Mouse (Mus musculus): ENCODE results near the gene 1110008P14Rik.

Gene 1110008P14Rik

GRCm38 (mm10) chr2:32381775-32382223 lies at the start of gene 1110008P14Rik:
Gene 1110008P14Rik (minus strand): TSS chr2:32381938.
- DNase-seq (ENCODE audit: extremely low read depth, low read depth): peak; percentile 66

- no peak for DNase-seq (ENCODE audit: extremely low read depth, low read depth)
These were observed 49.3 kb upstream of the 1110008P14Rik start for GRCm38 (mm10) chr2:32430701-32431676.

GRCm38 (mm10) chr2:32429215-32429891 lies 47.6 kb upstream of the 1110008P14Rik start:
- DNase-seq (ENCODE audit: extremely low read depth, low read depth): peak; percentile 18

- DNase-seq (ENCODE audit: extremely low read depth, low read depth): no peak
These were observed 46.6 kb upstream of the 1110008P14Rik start for GRCm38 (mm10) chr2:32428262-32428722.

GRCm38 (mm10) chr2:32427720-32428119 lies 46.0 kb upstream of the 1110008P14Rik start:
- DNase-seq (ENCODE audit: extremely low read depth, low read depth): no peak

- DNase-seq (ENCODE audit: extremely low read depth, low read depth): no peak
These were observed 44.4 kb upstream of the 1110008P14Rik start for GRCm38 (mm10) chr2:32426141-32426540.

GRCm38 (mm10) chr2:32425568-32425967 lies 43.8 kb upstream of the 1110008P14Rik start:
- DNase-seq (ENCODE audit: extremely low read depth, low read depth): no peak

GRCm38 (mm10) chr2:32424796-32425195 lies 43.1 kb upstream of the 1110008P14Rik start:
- DNase-seq (ENCODE audit: extremely low read depth, low read depth): no peak

GRCm38 (mm10) chr2:32423481-32424331 lies 42.0 kb upstream of the 1110008P14Rik start:
- DNase-seq (ENCODE audit: extremely low read depth, low read depth): peak; percentile 34

- DNase-seq (ENCODE audit: extremely low read depth, low read depth): no peak
These were observed 40.1 kb upstream of the 1110008P14Rik start for GRCm38 (mm10) chr2:32421851-32422251.

- no peak for DNase-seq (ENCODE audit: extremely low read depth, low read depth)
These were observed 38.9 kb upstream of the 1110008P14Rik start for GRCm38 (mm10) chr2:32420647-32421046.

GRCm38 (mm10) chr2:32420066-32420608 lies 38.4 kb upstream of the 1110008P14Rik start:
- no peak for DNase-seq (ENCODE audit: extremely low read depth, low read depth)

- no peak for DNase-seq (ENCODE audit: extremely low read depth, low read depth)
These were observed 37.6 kb upstream of the 1110008P14Rik start for GRCm38 (mm10) chr2:32419359-32419758.

GRCm38 (mm10) chr2:32418430-32419151 lies 36.9 kb upstream of the 1110008P14Rik start:
- no peak for DNase-seq (ENCODE audit: extremely low read depth, low read depth)

- DNase-seq (ENCODE audit: extremely low read depth, low read depth): no peak
These were observed 35.7 kb upstream of the 1110008P14Rik start for GRCm38 (mm10) chr2:32417486-32417885.

- DNase-seq (ENCODE audit: extremely low read depth, low read depth): no peak
These were observed 34.8 kb upstream of the 1110008P14Rik start for GRCm38 (mm10) chr2:32416556-32416955.

GRCm38 (mm10) chr2:32415801-32416200 lies 34.1 kb upstream of the 1110008P14Rik start:
- no peak for DNase-seq (ENCODE audit: extremely low read depth, low read depth)

GRCm38 (mm10) chr2:32413936-32414335 lies 32.2 kb upstream of the 1110008P14Rik start:
- no peak for DNase-seq (ENCODE audit: extremely low read depth, low read depth)

GRCm38 (mm10) chr2:32412742-32413531 lies 31.2 kb upstream of the 1110008P14Rik start:
- no peak for DNase-seq (ENCODE audit: extremely low read depth, low read depth)
